Mouse (Mus musculus) small intestine, adult 2 months (tissue): ENCODE results near the gene Arhgef1.

Source experiments
- CTCF ChIP-seq: fragments of 200-500 bp; IDR thresholded peaks from 2 replicates; pipeline ENCODE4 v1.5.1; 2012; ENCODE audit warnings: low read depth, mild to moderate bottlenecking, control low read depth, inconsistent platforms, low read length, moderate library complexity, mixed read lengths; ENCODE audit not compliant: insufficient replicate concordance, insufficient read length; ENCODE audit errors: extremely low read depth
- POLR2A ChIP-seq: fragments of 200-500 bp; IDR thresholded peaks from 2 replicates; pipeline ENCODE4 v1.6.1; 2012; ENCODE audit warnings: low read depth, mild to moderate bottlenecking, control low read depth, inconsistent platforms, low read length, moderate library complexity

DNA sequence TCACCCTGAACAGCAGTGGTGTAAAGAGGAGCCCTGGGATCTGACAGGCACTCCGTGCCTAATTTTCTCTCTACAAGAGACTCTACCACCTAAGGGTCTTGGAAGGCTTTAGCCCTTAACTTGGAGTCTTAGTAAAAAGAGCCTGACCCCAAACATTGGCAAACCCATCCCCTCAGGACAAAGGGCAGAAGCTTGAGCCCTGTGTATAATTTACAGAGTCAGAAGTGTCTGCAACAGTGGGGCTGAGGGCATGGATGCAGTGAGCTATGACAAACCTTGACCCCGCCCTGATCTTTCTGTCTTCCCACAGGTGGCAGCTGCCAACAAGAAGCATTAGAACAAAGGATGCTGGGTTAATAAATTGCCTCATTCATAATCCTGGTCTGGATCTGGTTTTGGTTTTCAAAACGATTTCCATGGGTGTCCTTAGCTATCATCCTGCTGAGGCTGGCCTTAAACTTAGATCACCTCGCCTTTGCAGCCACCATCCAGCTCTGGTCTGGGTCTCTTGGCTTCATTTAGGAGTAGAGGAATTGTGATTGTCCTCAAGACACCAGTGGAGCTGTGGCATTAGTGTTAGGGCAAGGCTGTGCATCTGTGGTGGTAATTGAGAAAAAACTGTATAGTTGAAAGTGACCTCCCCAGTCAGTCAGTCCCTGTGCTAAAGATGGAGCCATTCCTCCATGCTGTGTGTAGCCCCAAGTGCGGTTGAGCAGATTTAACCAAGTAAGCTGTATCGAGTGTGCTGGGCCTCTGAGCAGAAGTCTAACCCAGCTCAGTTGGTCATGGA is 13.1 kb upstream of the Arhgef1 start:
- TF ChIP-seq CTCF (no peak), POLR2A (no peak)
